Mouse (Mus musculus) liver, adult (tissue): ENCODE data around the gene Ppia.
A peak's percentile ranks its signal among the peaks of the same experiment; 100 is the strongest.

Experiments used
- GATA4 ChIP-seq: IDR thresholded peaks from 2 replicates; pipeline ENCODE4 v1.6.1; 2014; ENCODE audit warnings: mild to moderate bottlenecking, low read length; ENCODE audit not compliant: insufficient replicate concordance

Gene Ppia

DNA sequence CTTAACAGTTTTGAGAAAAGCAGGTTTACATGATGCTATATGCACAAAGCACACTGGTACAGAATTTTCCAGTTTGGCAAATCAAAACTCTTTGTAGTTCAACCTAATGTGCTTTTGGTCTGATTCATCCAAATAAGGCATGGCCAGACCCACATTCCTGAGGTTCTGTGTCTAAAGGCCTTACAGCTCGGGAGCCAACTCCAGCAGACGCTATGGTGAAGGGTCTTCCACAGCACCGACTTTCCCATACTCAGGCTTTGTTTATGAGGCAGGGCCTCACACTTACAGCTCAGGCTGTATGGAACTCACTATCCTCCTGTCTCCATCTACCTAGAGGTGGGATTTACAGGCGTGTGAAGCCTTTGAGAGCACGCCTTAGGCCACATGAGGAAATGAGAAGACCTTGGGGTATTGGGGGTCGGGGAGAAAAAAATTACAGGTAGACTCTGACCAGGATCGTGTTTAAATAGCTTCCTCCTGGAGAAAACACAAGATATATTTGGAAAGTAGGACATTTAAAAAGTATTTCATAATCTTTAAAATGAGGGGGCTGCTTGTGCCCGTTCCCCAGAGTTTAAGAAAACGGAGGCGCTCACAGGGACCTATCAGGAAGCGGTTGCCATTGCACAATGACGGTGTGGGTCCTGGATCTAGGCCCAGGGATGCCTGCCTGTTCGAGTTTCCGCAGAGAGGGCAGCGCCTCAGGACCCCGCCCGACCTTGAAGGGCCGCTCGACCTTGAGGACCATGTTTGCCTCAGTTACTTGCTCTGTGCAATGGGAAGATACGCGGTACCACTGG lies at the start of gene Ppia:
Gene Ppia (plus strand): TSS at position 693 of the 800 bp plus-strand sequence.
- no peak for TF ChIP-seq GATA4

GRCm38 (mm10) chr11:6365885-6366284 lies 49.4 kb upstream of the Ppia start:
- peak; percentile 19; the same call in 1 of the 2 replicates for TF ChIP-seq GATA4

DNA sequence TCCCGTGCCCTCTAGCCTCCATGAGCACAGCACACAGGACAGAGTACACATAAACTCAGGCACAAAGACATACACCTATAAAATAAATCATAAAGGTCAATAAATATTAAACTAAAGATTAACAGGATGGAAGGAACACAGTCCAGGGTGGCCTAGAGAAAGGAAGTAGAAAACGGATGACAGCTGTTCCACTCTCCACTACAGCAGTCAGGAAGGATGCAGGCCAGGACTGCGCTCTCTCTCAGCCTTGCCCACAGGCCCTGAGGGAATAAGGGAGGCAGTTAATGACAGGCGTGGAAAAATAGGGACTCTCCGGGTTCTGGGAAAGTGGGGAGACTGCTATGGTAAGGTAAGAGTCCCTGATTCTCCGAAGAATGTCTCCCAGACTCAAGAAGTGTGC lies 48.8 kb upstream of the Ppia start:
- TF ChIP-seq GATA4, result no peak

DNA sequence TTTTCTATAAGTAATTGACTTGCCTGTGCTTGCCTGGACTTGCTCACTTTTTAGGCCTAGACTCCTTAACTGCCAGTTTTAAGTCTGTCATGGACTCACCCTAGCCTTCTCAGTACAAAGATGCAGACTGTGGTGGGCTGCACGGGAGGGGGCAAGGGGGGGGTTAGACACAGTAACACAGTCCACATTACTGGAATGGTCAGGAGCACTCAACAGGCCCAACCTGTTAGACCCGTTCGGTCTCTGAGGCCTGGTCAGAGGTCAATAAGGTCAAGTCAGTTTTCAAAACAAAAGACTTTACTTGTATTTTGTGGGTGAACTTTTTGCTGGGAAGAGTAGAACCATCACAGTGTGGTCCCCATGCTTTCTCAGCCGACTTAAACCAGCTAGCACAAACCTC lies 48.1 kb upstream of the Ppia start:
- no peak for TF ChIP-seq GATA4

DNA sequence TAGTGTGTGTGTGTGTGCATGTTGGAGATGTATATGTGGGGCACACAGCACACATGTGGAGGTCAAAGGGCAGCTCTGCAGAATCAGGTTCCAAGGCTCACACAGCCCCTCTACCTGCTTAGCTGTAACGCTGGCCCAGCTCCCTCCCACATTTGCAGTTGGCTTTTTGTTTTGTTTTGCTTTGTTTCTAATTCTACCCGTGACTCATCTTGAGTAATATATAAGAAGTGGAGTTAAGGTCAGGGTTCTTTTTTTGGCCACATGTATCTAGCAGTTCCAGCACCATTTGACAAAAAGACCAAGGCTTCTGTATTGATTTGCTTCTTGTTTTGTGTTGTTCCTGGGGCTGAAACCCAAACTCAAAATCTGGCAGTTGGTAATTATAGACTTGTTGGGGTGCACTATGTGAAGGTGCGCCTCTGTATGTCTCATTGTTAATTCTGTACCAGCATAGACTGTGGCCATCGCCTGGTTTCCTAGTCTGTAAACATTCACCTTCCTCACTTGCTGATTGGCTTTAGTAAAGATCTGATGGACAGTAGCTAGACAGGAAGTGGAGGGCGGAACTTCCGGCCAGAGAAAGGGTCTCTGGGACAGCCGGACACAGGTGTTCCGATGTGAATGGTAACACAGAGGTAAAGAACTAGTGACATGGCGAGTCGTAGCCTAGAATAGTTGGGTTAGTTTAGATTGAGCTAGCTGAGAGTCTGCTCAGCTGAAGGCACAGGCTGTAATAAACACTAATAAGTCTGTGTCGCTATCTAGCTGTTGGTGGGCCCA lies 43.7 kb upstream of the Ppia start:
- TF ChIP-seq GATA4, result no peak

DNA sequence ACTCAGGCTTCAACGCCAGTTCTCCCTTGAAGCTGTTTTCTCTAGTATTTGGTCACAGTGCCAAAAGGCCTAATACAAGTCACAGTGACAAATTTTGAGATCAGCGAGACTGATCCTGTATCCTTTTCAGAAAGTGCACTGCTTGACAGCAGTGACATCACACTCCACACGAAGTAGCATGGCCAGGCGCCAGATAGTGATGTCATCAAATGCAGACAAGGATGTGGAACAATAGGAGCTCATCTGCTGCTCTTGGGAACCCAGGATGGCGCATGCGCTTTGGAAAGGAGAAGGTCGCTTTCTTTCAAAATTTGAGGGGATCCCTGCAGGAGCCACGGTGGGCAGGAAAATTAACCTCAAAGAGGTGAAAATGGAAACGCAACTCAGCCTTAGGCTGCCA lies 42.5 kb upstream of the Ppia start:
- TF ChIP-seq GATA4, result no peak

DNA sequence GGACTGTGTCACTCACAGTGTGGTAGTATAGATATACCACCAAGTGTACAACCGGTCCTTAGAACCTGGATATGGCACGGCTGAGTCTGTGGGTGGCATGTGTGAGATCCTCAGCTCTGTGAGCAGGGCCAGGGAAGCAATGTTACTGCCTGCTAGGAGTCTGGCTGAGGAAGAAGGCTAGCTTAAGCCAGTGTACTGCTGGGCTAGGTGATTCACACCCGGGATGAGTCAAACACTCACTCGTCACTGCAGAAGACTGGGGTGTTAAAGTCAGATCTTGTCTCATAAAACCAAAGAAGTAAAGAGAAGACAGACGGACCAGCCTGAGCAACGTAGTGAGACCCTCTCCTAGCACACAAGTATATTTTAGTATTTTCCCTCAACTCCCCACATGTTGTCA lies 34.3 kb upstream of the Ppia start:
- TF ChIP-seq GATA4, result no peak

DNA sequence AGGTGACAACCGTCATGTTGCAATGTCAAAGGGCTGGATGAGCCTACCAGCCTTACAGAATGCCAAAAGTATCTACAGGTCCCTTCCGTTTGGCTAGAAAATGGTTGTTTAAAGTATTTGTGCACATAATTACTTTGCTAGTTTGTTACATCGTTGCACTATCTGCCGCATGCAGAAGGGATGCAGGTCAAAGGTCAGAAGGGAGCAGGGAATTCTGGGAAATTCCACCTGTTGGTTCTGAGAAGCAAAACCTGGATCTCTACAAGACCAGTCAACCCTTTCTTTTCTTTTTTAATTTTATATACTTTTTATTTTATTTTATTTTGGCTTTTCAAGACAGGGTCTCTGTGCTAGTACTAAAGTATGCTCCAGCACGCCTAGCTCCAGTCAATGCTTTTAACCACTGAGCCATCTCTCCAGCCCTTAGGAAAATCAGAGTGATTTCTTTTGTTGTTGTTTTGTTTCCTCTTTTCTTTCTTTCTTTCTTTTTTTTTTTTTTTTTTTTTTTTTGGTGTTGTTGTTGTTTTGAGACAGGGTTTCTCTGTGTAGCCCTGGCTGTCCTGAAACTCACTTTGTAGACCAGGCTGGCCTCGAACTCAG lies 27.0 kb upstream of the Ppia start:
- no peak for TF ChIP-seq GATA4

GRCm38 (mm10) chr11:6388726-6389413 lies 26.4 kb upstream of the Ppia start, which contains the start of gene Zmiz2:
Gene Zmiz2, plus strand, starts transcription at chr11:6389074.
- TF ChIP-seq GATA4, result no peak

- no peak for TF ChIP-seq GATA4
These were observed 25.7 kb upstream of the Ppia start for GRCm38 (mm10) chr11:6389483-6389921.

- no peak for TF ChIP-seq GATA4
These were observed 24.7 kb upstream of the Ppia start for GRCm38 (mm10) chr11:6390376-6391053.

GRCm38 (mm10) chr11:6391516-6392276 lies 23.5 kb upstream of the Ppia start:
- no peak for TF ChIP-seq GATA4

DNA sequence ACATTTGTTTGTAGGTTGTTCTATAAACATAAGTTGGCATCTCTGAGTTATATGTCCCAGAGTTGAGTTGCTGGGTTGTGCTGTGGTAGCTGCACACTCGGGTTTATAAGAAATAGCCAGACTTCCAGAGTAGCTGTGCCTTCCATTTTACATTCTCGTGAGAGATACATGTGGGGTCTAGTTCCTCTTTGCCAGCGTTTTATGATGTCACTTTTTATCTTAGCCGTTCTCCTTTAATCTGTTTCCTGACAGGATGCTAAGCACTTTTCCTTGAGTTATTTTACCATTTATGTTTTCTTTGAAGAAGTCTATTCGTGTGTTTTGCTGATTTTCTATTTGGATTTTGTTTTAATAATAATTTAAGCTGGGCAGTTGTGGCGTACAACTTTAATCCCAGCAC lies 22.4 kb upstream of the Ppia start:
- TF ChIP-seq GATA4, result no peak

DNA sequence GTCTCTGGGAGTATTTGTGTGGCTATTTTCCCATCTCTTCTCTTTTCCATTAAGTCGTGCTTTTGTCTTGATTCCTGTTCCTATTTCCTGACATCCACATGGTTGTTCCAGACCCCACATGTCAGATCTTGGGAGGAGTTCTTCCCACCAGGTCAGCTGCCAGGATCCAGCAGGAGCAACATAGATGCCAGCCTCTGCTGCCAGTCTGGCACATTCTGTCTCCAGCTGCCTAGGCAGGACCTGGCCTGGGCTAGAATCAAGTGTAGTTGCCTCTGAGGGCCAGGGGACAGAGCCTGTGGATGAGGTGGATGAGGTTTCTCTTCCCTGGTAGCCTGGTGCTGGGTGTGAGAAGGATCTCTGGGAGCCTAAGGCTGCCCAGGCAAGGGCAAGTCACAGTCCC lies 21.4 kb upstream of the Ppia start:
- TF ChIP-seq GATA4, result no peak

DNA sequence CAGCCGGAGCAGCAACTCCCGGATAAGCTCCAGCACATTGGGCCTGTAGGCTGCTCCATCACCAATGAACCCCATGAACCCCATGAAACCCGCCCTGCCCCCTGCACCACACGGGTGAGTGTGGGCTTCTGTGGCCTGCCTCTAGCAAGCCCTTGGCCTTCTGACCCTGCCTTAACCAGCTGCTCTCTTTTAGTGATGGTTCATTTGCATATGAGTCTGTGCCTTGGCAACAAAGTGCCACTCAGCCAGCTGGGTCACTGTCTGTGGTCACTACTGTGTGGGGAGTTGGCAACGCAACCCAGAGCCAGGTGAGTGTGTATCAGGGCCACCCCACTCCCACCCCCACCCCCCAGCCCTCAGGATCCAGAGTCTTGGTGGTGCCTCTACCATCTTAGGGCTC lies 19.7 kb upstream of the Ppia start:
- TF ChIP-seq GATA4, result no peak

- TF ChIP-seq GATA4, result no peak
These were observed 17.1 kb upstream of the Ppia start for GRCm38 (mm10) chr11:6398141-6398540.
